Mouse (Mus musculus) midbrain, embryonic 12.5 days (tissue): Measurements from ENCODE around the gene Rps24. TPM values are rescaled to one million over a fixed set of nuclear protein-coding genes. Genes with fewer than 3 reads are reported as not detected.
"Not testable (repeated sequence)": the region's sequence is repeated elsewhere in the genome, so short reads cannot be mapped to it uniquely, and the experiment has no call there.

Experiments
- ATAC-seq: fragments of 200-750 bp; cut with Nextera tagmentation; 2 replicates; pipeline ENCODE4 v1.8.0; 2017; ENCODE audit warnings: low read depth, moderate TSS enrichment, moderate library complexity; ENCODE audit not compliant: low FRiP score
- H3K27ac ChIP-seq: fragments of 300-500 bp; sonication (generic); replicated peaks from 2 replicates; pipeline ENCODE4 v1.5.1; 2016; ENCODE audit warnings: mild to moderate bottlenecking
- H3K27me3 ChIP-seq: fragments of 300-500 bp; sonication (generic); 2 replicates; pipeline ENCODE4 v1.6.1; 2016; ENCODE audit warnings: mild to moderate bottlenecking
- H3K36me3 ChIP-seq: fragments of 300-500 bp; sonication (generic); 2 replicates; pipeline ENCODE4 v1.6.1; 2016
- H3K4me1 ChIP-seq: fragments of 300-500 bp; sonication (generic); 2 replicates; pipeline ENCODE4 v1.6.1; 2016
- H3K4me2 ChIP-seq: fragments of 300-500 bp; sonication (generic); replicated peaks from 2 replicates; pipeline ENCODE4 v1.6.1; 2016; ENCODE audit warnings: mild to moderate bottlenecking, moderate library complexity
- H3K4me3 ChIP-seq: fragments of 300-500 bp; sonication (generic); 2 replicates; pipeline ENCODE4 v1.5.1; 2016; ENCODE audit warnings: mild to moderate bottlenecking
- H3K9ac ChIP-seq: fragments of 300-500 bp; sonication (generic); replicated peaks from 2 replicates; pipeline ENCODE4 v1.6.1; 2016; ENCODE audit warnings: mild to moderate bottlenecking, moderate library complexity
- H3K9me3 ChIP-seq: fragments of 300-500 bp; sonication (generic); 2 replicates; pipeline ENCODE4 v1.6.1; 2016; ENCODE audit warnings: mild to moderate bottlenecking
- WGBS: fragments of 180-500 bp; shearing (Covaris S2); methylation state at CpG from one replicate; pipeline ENCODE4 v1.1.7; 2016; 5-methylcytosine and 5-hydroxymethylcytosine counted together
- polyA plus RNA-seq: library from polyadenylated mRNA; unstranded; fragments of >200 nt; fragmentation: Nextera tagmentation; extraction: Ambion mirVana; gene quantifications from 2 replicates; pipeline ENCODE4 v1.2.1, GENCODE M21; 2016

Rps24 gene
- polyA plus RNA-seq, result 901 and 946 TPM in 2 replicates

DNA sequence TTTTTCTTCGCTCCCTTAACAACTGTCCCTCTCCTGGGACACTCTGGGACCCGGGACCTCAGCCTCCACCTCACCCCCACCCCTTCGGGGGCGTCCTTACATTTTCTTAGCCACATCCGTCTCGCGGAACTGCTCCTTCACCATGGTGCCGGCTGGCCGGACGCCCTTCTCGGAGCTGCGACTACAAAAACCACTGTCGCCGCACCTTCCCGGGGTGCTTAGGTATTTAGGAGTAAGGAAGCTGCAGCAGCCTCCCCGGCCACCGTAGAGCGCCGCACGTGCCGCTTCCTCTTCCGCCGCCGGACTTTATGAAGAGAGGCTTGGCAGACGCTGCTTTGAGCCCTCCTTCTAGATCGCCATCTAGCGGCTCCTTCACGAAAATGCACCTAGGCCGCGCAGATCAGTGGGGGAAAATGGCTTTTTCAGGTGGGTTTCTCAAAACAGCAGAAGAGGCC lies at the start of gene Rps24, which contains the start of gene Polr3a:
Rps24 (plus strand) TSS at position 353 of the 455 bp plus-strand sequence.
Polr3a (minus strand) TSS at position 286 of the 455 bp plus-strand sequence.
- Histone ChIP-seq H3K4me2 (peak within 1 kb of the TSS; percentile 83), H3K36me3 (peaks cover 27% of the 10 kb centered on the region), H3K9ac (peak within 1 kb of the TSS; percentile 80), H3K4me1 (peaks cover 18% of the 10 kb centered on the region), H3K4me3 (peak within 1 kb of the TSS; percentile 91), H3K27me3 (no peaks in the 10 kb centered on the region), H3K27ac (no peak within 1 kb of the TSS), H3K9me3 (no peaks in the 10 kb centered on the region)
- under 1% methylated on average over 30 of the region's 30 CpGs for WGBS
- peak; percentile 47 for ATAC-seq

DNA sequence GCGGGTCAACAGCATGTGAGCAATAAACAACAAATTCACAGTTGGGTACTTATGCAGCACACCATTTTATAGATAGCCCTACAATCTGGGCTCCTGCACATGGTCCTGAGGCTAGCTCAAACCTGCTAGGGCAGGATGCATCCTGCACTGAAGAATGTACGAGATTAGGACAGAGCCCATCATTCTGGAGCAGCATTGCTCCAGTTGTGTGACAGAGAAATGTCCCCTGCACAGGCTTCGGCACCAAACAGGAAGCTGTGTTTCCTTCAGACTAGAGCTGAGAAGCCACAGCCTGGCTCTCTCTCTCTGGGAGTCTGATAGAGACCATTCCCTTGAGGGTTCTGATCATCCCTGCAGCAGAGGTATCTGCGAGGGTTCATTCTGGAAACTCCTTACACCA lies 43.4 kb upstream of the Rps24 start:
- 90% methylated on average over 4 of the region's 4 CpGs for WGBS

DNA sequence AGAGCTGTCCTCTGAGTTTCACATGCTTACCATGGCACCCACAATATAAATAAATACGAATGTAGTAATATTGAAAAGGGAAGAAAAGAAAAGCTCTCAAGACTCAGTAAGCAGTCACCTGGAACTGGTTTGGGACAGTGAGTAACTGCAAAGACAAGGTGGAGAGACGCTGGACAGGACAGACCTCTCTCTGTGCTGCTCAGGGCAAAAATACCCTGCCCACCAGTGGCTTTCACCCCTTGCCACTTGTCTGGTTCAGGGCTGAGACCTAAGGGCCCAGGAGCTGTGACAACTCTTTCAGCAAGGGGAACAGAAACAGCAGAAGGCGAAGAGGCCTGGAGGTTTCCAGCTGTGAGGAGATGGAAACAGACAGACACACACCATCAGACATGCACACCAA lies 28.7 kb upstream of the Rps24 start:
- Histone ChIP-seq H3K36me3 (peaks cover 99% of the 10 kb centered on the region), H3K4me2 (no peak overlapping the region), H3K9ac (no peak overlapping the region), H3K4me3 (no peak overlapping the region), H3K4me1 (no peaks in the 10 kb centered on the region), H3K9me3 (no peaks in the 10 kb centered on the region), H3K27me3 (no peaks in the 10 kb centered on the region), H3K27ac (no peak overlapping the region)
- 88% methylated on average over 3 of the region's 3 CpGs for WGBS
- no peak for ATAC-seq

More for the DNA sequence above, 43.4 kb upstream of the Rps24 start:
- H3K9me3 ChIP-seq, H3K9ac ChIP-seq, H3K27me3 ChIP-seq, H3K27ac ChIP-seq, H3K4me1 ChIP-seq, H3K4me3 ChIP-seq, ATAC-seq, H3K4me2 ChIP-seq: not testable (repeated sequence)
- H3K36me3 ChIP-seq, result peaks cover 19% of the 10 kb centered on the region

- no peak overlapping the region for H3K4me2 ChIP-seq
- no peak for ATAC-seq
- H3K9me3 ChIP-seq, result no peaks in the 10 kb centered on the region
- H3K4me1 ChIP-seq, result no peaks in the 10 kb centered on the region
- no peak overlapping the region for H3K9ac ChIP-seq
- H3K36me3 ChIP-seq, result peaks cover 96% of the 10 kb centered on the region
- H3K4me3 ChIP-seq, result no peak overlapping the region
- no peaks in the 10 kb centered on the region for H3K27me3 ChIP-seq
- H3K27ac ChIP-seq, result no peak overlapping the region
- WGBS, result 95% methylated on average over 6 of the region's 6 CpGs
Measured at GRCm38 (mm10) chr14:24468806-24469205, 18.1 kb upstream of the Rps24 start.

- Histone ChIP-seq H3K27ac (no peak overlapping the region), H3K4me3 (peak overlapping the region; percentile 91), H3K9me3 (no peaks in the 10 kb centered on the region), H3K4me1 (peaks cover 13% of the 10 kb centered on the region), H3K4me2 (peak overlapping the region; percentile 83), H3K27me3 (no peaks in the 10 kb centered on the region), H3K36me3 (peaks cover 32% of the 10 kb centered on the region), H3K9ac (peak overlapping the region; percentile 80)
- peak; percentile 7; the same call in 1 of the 2 replicates for ATAC-seq
- WGBS, result 9% methylated on average over 13 of the region's 13 CpGs
Measured at GRCm38 (mm10) chr14:24486241-24486767, 621 bp upstream of the Rps24 start.

GRCm38 (mm10) chr14:24489772-24490171 lies 2.8 kb downstream of the Rps24 start:
- not testable (repeated sequence) for H3K4me2 ChIP-seq, H3K9ac ChIP-seq, H3K27ac ChIP-seq, ATAC-seq, H3K9me3 ChIP-seq, H3K4me3 ChIP-seq, H3K27me3 ChIP-seq
- Histone ChIP-seq H3K4me1 (peaks cover 40% of the 10 kb centered on the region), H3K36me3 (peaks cover 28% of the 10 kb centered on the region)
- 92% methylated on average over 7 of the region's 7 CpGs for WGBS

DNA sequence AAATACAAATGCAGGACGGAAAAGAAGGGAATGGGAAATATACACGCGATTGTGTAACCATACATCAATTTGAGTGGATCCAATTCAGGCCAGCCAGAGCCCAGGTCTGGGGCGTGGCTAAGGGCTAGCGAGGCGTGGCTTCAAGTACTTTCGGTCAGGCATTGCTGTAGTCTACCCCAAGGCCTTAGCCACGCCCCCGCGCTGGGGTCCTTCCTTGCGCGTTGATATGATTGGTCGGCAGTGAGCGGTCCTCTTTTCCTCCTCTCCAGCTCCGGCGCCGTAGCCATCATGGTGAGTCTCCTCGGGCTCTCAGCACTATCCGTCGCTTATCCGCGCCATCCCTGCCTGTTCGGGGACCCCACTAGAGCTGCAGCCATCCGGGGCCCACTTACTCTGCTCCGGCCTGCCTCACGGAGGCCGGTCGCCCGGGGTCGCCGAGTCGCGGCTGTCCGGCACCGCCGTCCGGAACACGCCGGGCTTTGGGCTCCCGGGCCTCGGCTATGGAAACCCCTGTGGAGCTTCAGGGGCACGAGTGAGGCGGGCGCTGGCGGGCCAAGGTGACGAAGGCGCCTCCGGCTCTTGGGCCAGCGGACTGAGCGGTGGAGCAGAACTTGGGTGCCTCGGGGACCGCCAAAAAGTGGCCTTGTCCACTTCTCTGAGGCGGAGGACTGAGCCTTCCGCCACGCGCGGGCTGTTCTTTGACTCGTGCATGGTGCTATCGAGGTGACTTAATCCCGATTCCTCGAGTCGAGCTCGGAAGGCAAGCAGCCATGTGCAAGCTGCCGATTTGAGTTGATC lies 3.7 kb downstream of the Rps24 start:
- Histone ChIP-seq H3K36me3 (peaks cover 36% of the 10 kb centered on the region), H3K4me3 (peak overlapping the region; percentile 83), H3K4me2 (peak overlapping the region; percentile 91), H3K9ac (peak overlapping the region; percentile 96), H3K27ac (peak overlapping the region; percentile 84), H3K27me3 (no peaks in the 10 kb centered on the region), H3K9me3 (no peaks in the 10 kb centered on the region), H3K4me1 (peaks cover 39% of the 10 kb centered on the region)
- WGBS, result under 1% methylated on average over 64 of the region's 64 CpGs
- peak; percentile 89 for ATAC-seq

GRCm38 (mm10) chr14:24491266-24491981 lies 4.5 kb downstream of the Rps24 start:
- peaks cover 32% of the 10 kb centered on the region for H3K4me1 ChIP-seq
- WGBS, result 8% methylated on average over 11 of the region's 11 CpGs
- ATAC-seq, result no peak
- peak overlapping the region; percentile 91 for H3K4me2 ChIP-seq
- H3K36me3 ChIP-seq, result peaks cover 44% of the 10 kb centered on the region
- H3K27me3 ChIP-seq, result no peaks in the 10 kb centered on the region
- H3K4me3 ChIP-seq, result peak overlapping the region; percentile 83
- H3K9me3 ChIP-seq, result no peaks in the 10 kb centered on the region
- H3K27ac ChIP-seq, result peak overlapping the region; percentile 84
- peak overlapping the region; percentile 96 for H3K9ac ChIP-seq

GRCm38 (mm10) chr14:24493256-24493655 lies 6.3 kb downstream of the Rps24 start:
- ATAC-seq, result no peak
- WGBS, result 88% methylated on average over 9 of the region's 9 CpGs
- no peaks in the 10 kb centered on the region for H3K9me3 ChIP-seq
- no peaks in the 10 kb centered on the region for H3K27me3 ChIP-seq
- H3K27ac ChIP-seq, result no peak overlapping the region
- peaks cover 62% of the 10 kb centered on the region for H3K36me3 ChIP-seq
- H3K4me3 ChIP-seq, result no peak overlapping the region
- H3K4me2 ChIP-seq, result no peak overlapping the region
- H3K4me1 ChIP-seq, result peaks cover 32% of the 10 kb centered on the region
- H3K9ac ChIP-seq, result no peak overlapping the region

DNA sequence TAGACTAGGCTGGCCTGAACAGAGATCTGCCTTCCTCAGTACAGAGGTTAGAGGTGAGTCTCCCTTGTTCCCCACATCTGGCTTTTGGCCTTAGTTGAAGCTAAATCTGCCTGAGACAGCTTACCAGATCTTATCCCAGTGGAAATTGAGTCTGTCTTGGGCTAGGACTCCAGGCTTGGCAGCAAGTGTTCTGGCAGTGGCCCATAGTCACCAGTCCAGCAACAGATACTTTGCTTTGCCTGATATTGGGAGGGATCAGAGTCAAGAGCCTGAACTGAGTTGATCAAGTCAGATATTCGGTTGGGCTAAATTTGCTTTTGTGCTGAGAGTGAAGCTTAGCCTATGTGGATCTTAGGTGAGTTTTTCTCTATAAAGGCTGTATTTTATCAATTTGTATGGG lies 9.6 kb downstream of the Rps24 start:
- Histone ChIP-seq H3K27ac (no peak overlapping the region), H3K27me3 (no peaks in the 10 kb centered on the region), H3K9me3 (no peaks in the 10 kb centered on the region), H3K4me3 (no peak overlapping the region), H3K36me3 (peaks cover 68% of the 10 kb centered on the region), H3K9ac (no peak overlapping the region), H3K4me1 (peaks cover 37% of the 10 kb centered on the region), H3K4me2 (no peak overlapping the region)
- no peak for ATAC-seq
- WGBS, result 91% methylated on average over 1 of the region's 1 CpGs

- Histone ChIP-seq H3K4me3 (no peak overlapping the region), H3K4me1 (peaks cover 31% of the 10 kb centered on the region), H3K9me3 (no peaks in the 10 kb centered on the region), H3K36me3 (peaks cover 64% of the 10 kb centered on the region), H3K27ac (0 out of 2 replicates have a peak overlapping the region, but pooled peaks have one; percentile 15), H3K27me3 (no peaks in the 10 kb centered on the region), H3K4me2 (no peak overlapping the region), H3K9ac (no peak overlapping the region)
- WGBS, result 88% methylated on average over 1 of the region's 1 CpGs
- no peak for ATAC-seq
Measured at GRCm38 (mm10) chr14:24497443-24497842, 10.5 kb downstream of the Rps24 start.
